Mouse (Mus musculus): ENCODE measurements at regions not wholly inside any gene's neighbourhood (a gene's known extent, or its start where the extent isn't known, plus 50 kb on each side); places are given as distances from the start of the nearest gene placed in this dataset.

- no peak overlapping the region for H3K27ac ChIP-seq (replicated peaks)
- H3K27me3 ChIP-seq, result no peaks in the 10 kb centered on the region
- WGBS (ENCODE audit: insufficient replicate concordance), result 13% methylated on average over 1 of the region's 1 CpGs
- no peak for ATAC-seq (ENCODE audit: insufficient read depth)
- no peak overlapping the region for H3K4me3 ChIP-seq (replicated peaks)
- no peaks in the 10 kb centered on the region for H3K36me3 ChIP-seq (replicated peaks)
- H3K4me2 ChIP-seq, result no peak overlapping the region
- H3K4me1 ChIP-seq (replicated peaks), result no peaks in the 10 kb centered on the region
- H3K9ac ChIP-seq, result no peak overlapping the region
- no peaks in the 10 kb centered on the region for H3K9me3 ChIP-seq (replicated peaks)
These were observed 1452.1 kb downstream of the Gsdmc2 start for GRCm38 (mm10) chr15:62392839-62393238.

GRCm38 (mm10) chr15:62392381-62392780, 1452.6 kb downstream of the Gsdmc2 start:
- Histone ChIP-seq H3K27me3 (no peaks in the 10 kb centered on the region), H3K27ac (replicated peaks) (no peak overlapping the region), H3K4me3 (replicated peaks) (no peak overlapping the region), H3K4me2 (no peak overlapping the region), H3K9ac (no peak overlapping the region), H3K36me3 (replicated peaks) (no peaks in the 10 kb centered on the region), H3K4me1 (replicated peaks) (no peaks in the 10 kb centered on the region), H3K9me3 (replicated peaks) (no peaks in the 10 kb centered on the region)
- ATAC-seq (ENCODE audit: insufficient read depth), result no peak
- WGBS (ENCODE audit: insufficient replicate concordance), result 18% methylated on average over 3 of the region's 3 CpGs

- H3K9me3 ChIP-seq (replicated peaks), result no peaks in the 10 kb centered on the region
- 66% methylated on average over 3 of the region's 3 CpGs for WGBS (ENCODE audit: insufficient replicate concordance)
- no peak for ATAC-seq (ENCODE audit: insufficient read depth)
- no peak overlapping the region for H3K4me2 ChIP-seq
- no peaks in the 10 kb centered on the region for H3K36me3 ChIP-seq (replicated peaks)
- no peak overlapping the region for H3K9ac ChIP-seq
- no peak overlapping the region for H3K27ac ChIP-seq (replicated peaks)
- H3K4me1 ChIP-seq (replicated peaks), result no peaks in the 10 kb centered on the region
- H3K4me3 ChIP-seq (replicated peaks), result no peak overlapping the region
- H3K27me3 ChIP-seq, result no peaks in the 10 kb centered on the region
These were observed 1455.4 kb downstream of the Gsdmc2 start for GRCm38 (mm10) chr15:62389431-62390105.

- 54% methylated on average over 2 of the region's 2 CpGs for WGBS (ENCODE audit: insufficient replicate concordance)
- Histone ChIP-seq H3K9me3 (replicated peaks) (no peaks in the 10 kb centered on the region), H3K9ac (no peak overlapping the region), H3K4me3 (replicated peaks) (no peak overlapping the region), H3K4me2 (no peak overlapping the region), H3K27me3 (no peaks in the 10 kb centered on the region), H3K27ac (replicated peaks) (no peak overlapping the region), H3K36me3 (replicated peaks) (no peaks in the 10 kb centered on the region), H3K4me1 (replicated peaks) (no peaks in the 10 kb centered on the region)
- ATAC-seq (ENCODE audit: insufficient read depth), result no peak
These were observed 1459.4 kb upstream of the A1bg start for GRCm38 (mm10) chr15:62382233-62382632.

- Histone ChIP-seq H3K27ac (replicated peaks) (no peak overlapping the region), H3K27me3 (no peaks in the 10 kb centered on the region), H3K36me3 (replicated peaks) (no peaks in the 10 kb centered on the region), H3K4me2 (no peak overlapping the region), H3K9ac (no peak overlapping the region), H3K4me3 (replicated peaks) (no peak overlapping the region), H3K4me1 (replicated peaks) (no peaks in the 10 kb centered on the region), H3K9me3 (replicated peaks) (no peaks in the 10 kb centered on the region)
- ATAC-seq (ENCODE audit: insufficient read depth), result no peak
- 62% methylated on average over 3 of the region's 3 CpGs for WGBS (ENCODE audit: insufficient replicate concordance)
These were observed 1451.8 kb upstream of the A1bg start for GRCm38 (mm10) chr15:62374641-62375040.

GRCm38 (mm10) chr15:62361171-62361570, 1438.4 kb upstream of the A1bg start:
- no peak for ATAC-seq (ENCODE audit: insufficient read depth)
- H3K27ac ChIP-seq (replicated peaks), result no peak overlapping the region
- no peaks in the 10 kb centered on the region for H3K4me1 ChIP-seq (replicated peaks)
- no peak overlapping the region for H3K4me3 ChIP-seq (replicated peaks)
- no peaks in the 10 kb centered on the region for H3K9me3 ChIP-seq (replicated peaks)
- H3K27me3 ChIP-seq, result no peaks in the 10 kb centered on the region
- no peak overlapping the region for H3K9ac ChIP-seq
- H3K4me2 ChIP-seq, result no peak overlapping the region
- no peaks in the 10 kb centered on the region for H3K36me3 ChIP-seq (replicated peaks)

DNA sequence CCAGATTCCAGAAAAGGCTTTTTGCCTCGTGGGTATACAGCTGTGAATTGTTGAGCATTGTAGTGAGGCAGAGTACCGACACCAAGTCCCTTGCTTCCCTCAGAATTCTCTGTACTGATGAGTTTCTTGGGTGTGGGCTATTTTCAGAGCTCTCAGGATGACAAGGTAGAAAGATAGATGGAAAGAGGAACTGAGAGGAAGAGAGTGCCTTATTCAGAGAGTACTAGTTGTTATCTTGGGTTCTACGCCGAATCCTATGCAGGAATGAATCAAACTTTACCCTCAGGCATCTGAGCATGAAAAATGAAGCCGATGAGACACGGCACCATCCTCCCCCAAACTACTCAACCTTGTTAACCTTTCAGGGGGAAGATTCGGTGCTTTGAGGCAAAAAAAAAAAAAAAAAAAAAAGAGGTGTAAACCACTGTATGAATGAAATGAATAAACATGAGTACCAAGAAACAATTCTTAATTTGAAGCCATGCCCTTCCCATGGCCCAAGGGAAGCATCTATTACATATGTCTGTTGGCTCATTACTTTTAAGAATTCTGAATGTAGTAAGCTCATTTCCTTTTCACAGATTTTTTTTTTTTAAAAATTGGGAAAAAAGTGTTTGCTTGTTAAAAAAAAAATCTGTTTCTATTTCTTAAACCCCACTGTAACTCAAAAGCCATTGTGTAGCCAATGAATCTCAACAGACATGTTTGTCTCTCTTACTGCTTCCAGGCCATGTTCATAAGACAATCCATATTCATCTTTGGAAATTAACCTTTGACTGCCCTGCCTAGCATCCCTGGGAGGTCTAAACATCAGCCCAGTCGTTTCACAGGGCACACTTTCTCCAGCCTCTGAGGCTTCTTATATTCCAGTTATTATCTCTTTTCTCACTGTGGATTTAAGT, 1435.8 kb upstream of the A1bg start:
- no peak for ATAC-seq (ENCODE audit: insufficient read depth)

DNA sequence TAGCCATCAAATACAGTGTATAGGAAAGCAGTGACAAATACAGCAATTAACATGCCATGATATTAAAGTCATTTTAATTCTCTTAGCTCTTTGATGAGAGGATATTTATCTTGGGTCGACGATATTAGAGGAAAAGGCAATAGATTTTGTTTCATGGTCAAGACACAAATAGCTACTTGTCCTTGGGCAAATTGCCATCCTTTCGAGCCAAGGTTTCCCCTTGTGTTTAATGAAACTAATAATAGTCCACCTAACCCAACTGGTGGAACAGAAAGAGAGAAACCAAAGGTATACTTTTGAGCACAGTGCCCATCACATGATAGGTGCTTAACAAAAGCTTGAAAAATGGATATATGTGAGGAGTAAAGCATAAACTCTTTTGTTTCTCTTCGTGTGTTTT, 1431.0 kb upstream of the A1bg start:
- Histone ChIP-seq H3K9ac (no peak overlapping the region), H3K36me3 (replicated peaks) (no peaks in the 10 kb centered on the region), H3K27ac (replicated peaks) (no peak overlapping the region), H3K4me2 (no peak overlapping the region), H3K4me1 (replicated peaks) (0 out of 2 replicates have a peak, but pooled peaks cover 3% of the 10 kb centered on the region), H3K9me3 (replicated peaks) (no peaks in the 10 kb centered on the region), H3K27me3 (no peaks in the 10 kb centered on the region), H3K4me3 (replicated peaks) (no peak overlapping the region)
- 61% methylated on average over 4 of the region's 4 CpGs for WGBS (ENCODE audit: insufficient replicate concordance)
- no peak for ATAC-seq (ENCODE audit: insufficient read depth)

More for the DNA sequence above, 1435.8 kb upstream of the A1bg start:
- Histone ChIP-seq H3K36me3 (replicated peaks) (no peaks in the 10 kb centered on the region), H3K4me2 (no peak overlapping the region), H3K4me3 (replicated peaks) (no peak overlapping the region), H3K9me3 (replicated peaks) (no peaks in the 10 kb centered on the region), H3K27ac (replicated peaks) (no peak overlapping the region), H3K4me1 (replicated peaks) (no peaks in the 10 kb centered on the region), H3K9ac (no peak overlapping the region), H3K27me3 (no peaks in the 10 kb centered on the region)
- 49% methylated on average over 8 of the region's 8 CpGs for WGBS (ENCODE audit: insufficient replicate concordance)

- H3K4me3 ChIP-seq (replicated peaks), result no peak overlapping the region
- 49% methylated on average over 6 of the region's 6 CpGs for WGBS (ENCODE audit: insufficient replicate concordance)
- H3K27ac ChIP-seq (replicated peaks), result no peak overlapping the region
- H3K27me3 ChIP-seq, result no peaks in the 10 kb centered on the region
- no peaks in the 10 kb centered on the region for H3K36me3 ChIP-seq (replicated peaks)
- H3K9ac ChIP-seq, result no peak overlapping the region
- ATAC-seq (ENCODE audit: insufficient read depth), result no peak
- H3K4me2 ChIP-seq, result no peak overlapping the region
- 0 out of 2 replicates have a peak, but pooled peaks cover 5% of the 10 kb centered on the region for H3K4me1 ChIP-seq (replicated peaks)
- H3K9me3 ChIP-seq (replicated peaks), result no peaks in the 10 kb centered on the region
These were observed 1428.3 kb upstream of the A1bg start for GRCm38 (mm10) chr15:62350862-62351757.

DNA sequence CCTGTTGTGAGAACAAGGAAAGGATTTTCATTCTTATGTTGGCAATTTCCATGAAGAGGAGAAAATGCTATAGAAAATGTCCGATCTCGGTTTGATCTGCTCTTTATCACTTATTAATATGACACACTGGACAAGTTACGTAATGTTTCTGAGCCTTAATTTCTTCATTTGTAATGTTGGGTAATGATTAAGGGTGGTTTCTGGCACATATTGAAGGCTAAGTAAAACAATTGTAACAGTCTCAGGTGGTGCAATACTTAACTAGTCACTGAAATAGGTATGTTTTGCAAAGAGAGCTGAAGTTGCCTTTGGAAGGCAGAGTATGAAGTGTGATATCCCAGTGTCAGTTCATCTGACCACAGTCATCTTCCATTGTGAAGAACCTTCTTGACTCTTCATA, 1427.2 kb upstream of the A1bg start:
- Histone ChIP-seq H3K4me2 (no peak overlapping the region), H3K9ac (no peak overlapping the region), H3K9me3 (replicated peaks) (no peaks in the 10 kb centered on the region), H3K4me1 (replicated peaks) (0 out of 2 replicates have a peak, but pooled peaks cover 5% of the 10 kb centered on the region), H3K27ac (replicated peaks) (no peak overlapping the region), H3K27me3 (no peaks in the 10 kb centered on the region), H3K36me3 (replicated peaks) (no peaks in the 10 kb centered on the region), H3K4me3 (replicated peaks) (no peak overlapping the region)
- 79% methylated on average over 3 of the region's 3 CpGs for WGBS (ENCODE audit: insufficient replicate concordance)
- ATAC-seq (ENCODE audit: insufficient read depth), result no peak

DNA sequence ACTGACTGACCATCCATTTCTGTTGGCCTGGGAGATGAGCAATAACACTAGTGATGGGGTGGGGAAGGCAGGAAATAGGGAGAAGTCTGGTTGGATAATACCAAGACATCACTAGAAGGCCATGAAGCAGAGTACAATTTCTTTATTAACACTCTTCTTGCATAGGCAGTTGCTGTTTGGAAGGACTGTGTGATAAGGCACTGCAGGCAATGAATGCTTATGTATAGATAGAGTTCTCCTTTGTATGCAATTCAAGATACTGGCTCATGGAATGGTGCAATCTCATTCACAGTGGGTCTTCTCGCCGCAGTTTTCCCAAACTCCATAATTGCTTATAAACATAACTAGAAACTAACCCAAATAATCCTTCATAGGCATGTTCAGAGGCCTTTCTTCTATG, 1426.1 kb upstream of the A1bg start:
- 24% methylated on average over 2 of the region's 2 CpGs for WGBS (ENCODE audit: insufficient replicate concordance)
- no peak overlapping the region for H3K9ac ChIP-seq

More for the DNA sequence above, 1426.1 kb upstream of the A1bg start:
- no peaks in the 10 kb centered on the region for H3K36me3 ChIP-seq (replicated peaks)
- no peak overlapping the region for H3K27ac ChIP-seq (replicated peaks)
- ATAC-seq (ENCODE audit: insufficient read depth), result no peak
- H3K4me1 ChIP-seq (replicated peaks), result 0 out of 2 replicates have a peak, but pooled peaks cover 5% of the 10 kb centered on the region
- H3K4me2 ChIP-seq, result no peak overlapping the region
- H3K4me3 ChIP-seq (replicated peaks), result no peak overlapping the region
- no peaks in the 10 kb centered on the region for H3K27me3 ChIP-seq
- no peaks in the 10 kb centered on the region for H3K9me3 ChIP-seq (replicated peaks)
